Mouse (Mus musculus): ENCODE measurements around the gene Fhit.

Fhit gene

DNA sequence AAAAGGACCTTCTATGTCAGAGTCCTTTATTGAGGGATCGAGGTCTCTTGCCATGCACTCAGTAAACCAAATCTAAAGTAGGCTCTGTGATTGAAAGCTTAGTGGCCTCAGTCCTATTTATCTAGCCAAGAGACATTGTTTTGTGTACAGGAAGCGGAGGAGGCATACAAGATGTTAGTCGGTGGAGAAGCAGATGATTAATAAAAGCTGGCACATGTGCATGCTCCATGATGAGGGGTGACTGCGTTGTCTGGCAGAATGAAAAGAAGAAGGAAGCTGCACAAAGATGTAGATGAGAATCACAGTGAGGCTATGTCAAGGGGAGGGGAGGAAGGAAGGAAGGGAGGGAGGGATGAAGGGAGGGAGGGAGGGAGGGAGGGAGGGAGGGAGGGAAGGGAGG is 481.8 kb downstream of the Fhit start:
- DNase-seq: no peak

DNA sequence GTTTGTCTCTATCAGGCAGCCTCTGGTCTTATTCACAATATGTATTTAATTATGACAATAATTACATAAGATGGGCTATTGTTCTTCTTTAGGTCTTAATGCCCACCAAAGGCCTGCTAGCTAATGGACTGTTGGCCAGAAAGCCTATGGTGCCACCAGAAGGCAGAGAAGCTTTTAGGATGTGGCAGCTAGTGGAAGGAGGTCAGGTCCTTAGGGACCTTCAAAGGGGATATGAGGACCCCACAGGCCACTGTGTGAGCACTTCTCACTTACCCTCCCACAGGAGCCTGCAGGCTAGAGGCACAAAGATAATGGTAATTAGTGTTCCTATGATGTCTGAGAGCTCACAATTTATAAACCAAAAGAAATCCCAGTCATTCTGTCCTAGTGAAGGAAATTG is 482.2 kb downstream of the Fhit start:
- DNase-seq: no peak

GRCm38 (mm10) chr14:10677627-10678026 is 484.2 kb downstream of the Fhit start:
- peak; percentile 42 for DNase-seq

DNA sequence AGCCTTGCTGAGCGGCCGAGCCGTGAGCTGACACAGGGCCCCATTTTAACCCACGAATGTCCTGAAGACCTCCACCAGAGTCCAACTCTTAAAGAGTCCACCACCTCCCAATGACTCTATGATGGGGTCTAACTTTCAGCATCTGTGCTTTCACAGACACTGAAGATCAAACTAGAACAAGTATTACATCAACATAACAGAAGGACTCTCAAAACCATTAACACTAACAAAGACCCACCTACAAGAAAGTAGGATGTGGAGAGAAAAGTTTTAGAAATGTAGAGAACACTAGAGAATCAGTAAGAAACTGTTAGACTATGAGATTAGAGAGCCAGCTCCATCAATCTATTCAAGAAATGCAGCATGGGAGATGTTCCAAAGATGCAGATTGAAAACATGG is 501.6 kb downstream of the Fhit start:
- no peak for DNase-seq

DNA sequence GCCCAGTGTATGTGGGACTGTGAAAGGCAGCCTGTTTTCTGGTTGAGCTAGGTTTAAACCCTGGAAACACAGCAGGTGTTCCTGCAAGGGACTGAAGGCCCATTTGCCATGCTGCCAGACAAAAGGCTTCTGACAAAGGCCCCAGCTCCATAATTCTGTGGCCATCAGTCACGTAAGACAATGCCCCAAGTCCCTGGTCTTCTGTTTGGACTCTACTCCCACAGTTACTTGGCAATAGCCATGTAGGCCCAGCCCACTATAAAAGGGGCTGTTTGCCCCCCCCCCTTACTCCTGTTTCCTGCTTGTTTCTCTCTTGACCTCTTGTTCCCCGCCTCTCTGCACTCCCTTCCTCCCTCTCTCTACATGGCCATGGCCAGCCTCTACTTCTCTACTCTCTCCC is 502.5 kb downstream of the Fhit start:
- no peak for DNase-seq

DNA sequence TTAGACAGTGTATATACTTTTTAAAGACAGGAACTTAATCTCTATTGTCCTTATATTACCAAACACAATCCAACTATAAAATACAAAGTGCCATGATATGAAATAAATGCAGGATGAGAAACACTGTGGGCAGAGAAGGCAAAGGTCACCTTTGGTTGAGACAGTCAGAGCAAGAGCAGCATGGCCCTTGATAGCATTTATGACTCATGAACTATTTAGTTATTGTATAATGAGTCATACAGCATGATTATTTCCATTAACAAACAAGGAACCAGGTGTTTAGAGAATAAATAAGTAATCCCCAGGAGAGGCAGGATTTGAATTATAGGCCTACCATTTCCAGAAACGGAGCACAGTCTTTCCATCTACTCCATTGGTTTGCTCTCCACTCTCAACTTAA is 503.6 kb downstream of the Fhit start:
- DNase-seq: no peak

- no peak for DNase-seq
Observed at GRCm38 (mm10) chr14:10657364-10657763, 504.5 kb downstream of the Fhit start.

GRCm38 (mm10) chr14:10655842-10656241 is 506.0 kb downstream of the Fhit start:
- no peak for DNase-seq

- DNase-seq: no peak
Observed at GRCm38 (mm10) chr14:10647832-10648231, 514.0 kb downstream of the Fhit start.

DNA sequence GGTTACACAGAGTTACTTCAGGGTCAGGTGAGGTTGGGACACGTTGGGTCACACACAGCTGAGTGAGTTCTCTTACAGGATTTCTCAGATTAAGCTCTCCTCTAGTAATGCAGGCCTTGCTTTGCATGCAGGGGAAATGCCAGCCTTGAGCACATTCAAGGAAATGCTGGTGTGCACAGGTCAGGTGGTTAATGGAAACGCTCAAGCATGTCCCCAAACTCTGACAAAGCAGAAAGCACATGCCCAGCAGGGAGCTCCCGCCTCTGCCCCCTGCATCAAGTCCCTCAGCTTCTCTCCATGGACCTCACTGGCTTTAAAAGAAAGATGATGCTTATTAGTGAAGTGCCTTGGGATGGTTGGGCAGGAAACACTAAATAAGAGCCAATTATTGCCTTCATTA is 530.1 kb downstream of the Fhit start:
- no peak for DNase-seq

DNA sequence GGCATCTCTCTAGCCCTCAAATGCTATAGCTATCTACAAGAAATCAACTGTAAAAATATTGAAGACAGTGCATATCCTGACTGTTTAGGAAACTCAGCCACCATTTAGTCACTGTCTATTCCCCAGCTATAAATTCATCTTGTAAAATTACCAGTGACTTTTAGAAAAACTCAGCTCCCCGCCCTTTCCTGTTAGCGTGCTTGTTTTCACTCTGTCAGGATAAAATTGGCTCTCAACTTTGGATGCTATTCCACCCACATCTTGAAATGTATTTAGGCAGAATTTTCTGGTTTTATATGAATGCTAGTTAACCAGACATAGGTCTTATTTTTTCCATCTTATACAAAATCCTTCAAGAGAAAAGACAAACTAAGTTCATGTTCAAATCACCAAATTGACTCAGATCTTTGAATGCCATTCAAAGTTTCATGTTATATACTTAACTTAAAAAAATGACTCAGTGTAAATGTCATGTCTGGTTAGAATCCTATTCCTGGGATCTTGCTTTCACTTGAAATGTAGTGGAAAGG is 530.9 kb downstream of the Fhit start:
- DNase-seq: no peak

- DNase-seq: no peak
Observed at GRCm38 (mm10) chr14:10593467-10593866, 568.4 kb downstream of the Fhit start.

DNA sequence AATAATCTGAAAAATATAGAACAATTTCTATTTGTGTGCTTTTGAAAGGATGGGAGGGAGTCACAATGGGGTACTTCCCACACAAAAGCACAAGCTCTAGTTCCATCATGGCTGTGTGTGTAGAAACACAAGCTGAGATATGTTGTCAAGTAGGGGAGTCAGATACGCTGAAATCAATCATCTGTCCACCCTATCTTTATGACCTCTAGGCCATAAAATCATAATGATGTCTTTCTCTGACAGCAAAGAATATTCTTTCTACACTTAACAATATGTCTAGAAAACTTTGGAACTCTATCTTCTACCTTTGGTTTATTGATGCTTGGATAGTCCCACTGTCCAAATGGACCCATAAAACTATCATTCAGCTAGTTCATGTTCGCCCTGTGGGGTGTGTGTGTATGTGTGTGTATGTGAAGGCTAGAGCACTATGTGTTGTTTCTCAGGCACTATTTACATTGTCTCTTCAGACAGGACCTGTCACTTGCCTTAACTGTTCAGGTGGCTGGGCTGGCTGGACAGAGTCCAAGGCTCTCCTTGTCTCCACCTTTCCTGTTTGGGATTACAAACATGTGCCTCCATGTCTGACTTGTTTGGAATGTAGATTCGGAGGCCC is 592.8 kb downstream of the Fhit start:
- DNase-seq: no peak

DNA sequence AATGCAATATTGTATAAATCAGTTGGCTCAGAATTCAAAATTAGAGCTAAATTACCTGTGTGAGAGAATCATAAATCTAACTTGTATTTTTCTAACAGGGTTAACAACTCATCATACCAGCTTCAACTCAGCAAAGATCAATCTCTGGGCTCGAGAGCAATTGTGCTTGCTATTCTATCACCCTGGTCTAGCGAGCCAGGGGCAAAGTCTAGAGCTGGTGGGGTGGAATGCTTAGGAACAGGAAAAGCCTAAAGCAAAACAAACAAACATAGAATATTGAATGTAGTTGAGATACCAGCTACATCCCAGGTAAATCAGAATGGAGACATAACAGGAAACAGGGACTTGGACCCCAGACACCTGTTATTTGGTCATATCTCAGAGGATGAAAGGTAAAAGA is 594.1 kb downstream of the Fhit start:
- DNase-seq: no peak

DNA sequence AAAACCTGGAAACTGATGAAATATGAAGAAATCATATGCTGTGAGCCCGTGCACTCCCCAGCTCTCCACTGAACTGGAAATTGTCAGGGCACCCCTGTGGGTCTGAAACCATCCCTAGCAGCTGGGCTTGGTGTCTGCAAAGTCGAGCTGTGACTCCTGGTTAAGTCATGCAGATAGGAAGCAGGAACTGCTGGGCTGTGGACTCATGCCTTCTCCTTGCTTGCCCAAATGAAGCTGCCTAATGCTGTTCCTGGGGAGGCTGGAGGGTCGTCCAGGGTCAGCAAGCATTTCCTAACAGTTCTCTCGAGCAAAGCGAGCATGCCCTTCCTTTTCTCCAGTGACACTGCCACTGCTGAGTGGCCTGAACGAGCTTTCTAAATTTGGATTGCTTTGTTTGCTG is 607.1 kb downstream of the Fhit start:
- no peak for DNase-seq

DNA sequence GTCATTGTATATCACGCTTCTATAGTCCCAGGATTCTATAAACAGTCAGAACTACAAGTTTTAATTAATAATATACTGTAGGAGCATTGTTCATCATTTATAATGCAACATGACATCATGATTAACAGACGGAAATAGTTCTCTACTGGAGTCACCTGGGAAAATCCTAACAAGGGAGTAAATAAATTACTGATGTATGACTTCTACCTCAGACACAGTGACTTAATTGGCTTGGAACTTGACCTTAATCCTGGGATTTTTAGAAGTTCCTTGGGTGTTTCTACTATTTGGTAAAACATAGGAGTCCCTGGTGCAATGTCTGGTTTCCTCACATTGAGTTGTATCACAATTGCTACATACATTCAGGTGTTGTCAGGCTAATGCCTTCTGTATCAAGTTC is 613.2 kb downstream of the Fhit start:
- no peak for DNase-seq

GRCm38 (mm10) chr14:10545916-10546315 is 615.9 kb downstream of the Fhit start:
- no peak for DNase-seq

DNA sequence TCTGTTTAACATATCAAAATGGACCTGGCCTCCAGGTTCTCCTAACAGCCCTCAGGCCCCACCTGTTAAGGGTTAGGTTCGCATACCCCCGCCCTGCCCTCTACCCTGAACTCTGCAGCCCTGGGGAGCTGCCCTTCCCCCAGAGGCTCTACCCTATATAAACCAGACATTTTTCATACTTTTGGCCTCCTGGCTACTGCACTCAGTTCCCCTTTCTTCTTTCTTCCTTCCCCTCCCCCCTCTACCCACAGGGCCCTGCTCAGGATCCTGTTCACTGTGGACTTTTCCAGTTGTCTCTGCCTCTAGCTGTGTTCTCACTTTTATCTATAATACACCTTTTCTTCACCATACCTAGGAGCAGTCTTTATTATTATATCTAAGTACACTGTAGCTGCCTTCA is 627.0 kb downstream of the Fhit start:
- no peak for DNase-seq

DNA sequence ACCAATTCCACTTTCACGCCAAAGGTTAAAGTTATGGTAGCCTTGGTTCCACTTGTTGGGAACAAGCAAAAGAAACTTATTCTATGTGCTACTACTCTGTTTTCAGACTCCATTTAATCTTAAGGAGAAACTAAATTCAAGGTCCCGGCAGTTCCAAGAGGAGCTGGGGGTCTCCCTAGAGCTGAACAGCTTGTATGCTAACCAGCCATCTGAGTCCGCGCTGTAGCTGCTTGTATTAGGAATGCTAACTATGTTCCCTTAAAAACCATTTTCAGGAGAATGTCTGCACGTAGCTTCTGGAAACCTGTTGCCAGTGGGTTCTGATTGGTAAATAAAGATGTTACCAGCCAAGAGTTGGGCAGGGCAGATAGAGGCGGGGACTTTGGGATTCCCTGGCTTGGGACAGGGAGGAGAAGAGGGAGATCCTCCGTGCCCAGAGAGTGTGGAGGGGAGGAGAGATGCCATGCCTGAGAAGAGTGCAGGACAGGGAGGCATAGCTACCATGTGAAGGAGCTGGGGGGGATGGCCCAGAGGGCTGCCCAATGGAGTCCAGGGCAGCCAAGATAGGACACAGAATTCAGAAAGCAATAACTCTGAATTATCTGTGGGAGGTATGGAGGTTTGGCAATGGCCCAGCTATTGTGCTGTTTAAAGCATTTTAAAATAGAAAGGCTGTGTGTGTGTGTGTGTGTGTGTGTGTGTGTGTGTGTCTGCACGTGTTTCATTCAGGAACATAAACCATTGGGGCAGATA is 629.9 kb downstream of the Fhit start:
- DNase-seq: no peak

DNA sequence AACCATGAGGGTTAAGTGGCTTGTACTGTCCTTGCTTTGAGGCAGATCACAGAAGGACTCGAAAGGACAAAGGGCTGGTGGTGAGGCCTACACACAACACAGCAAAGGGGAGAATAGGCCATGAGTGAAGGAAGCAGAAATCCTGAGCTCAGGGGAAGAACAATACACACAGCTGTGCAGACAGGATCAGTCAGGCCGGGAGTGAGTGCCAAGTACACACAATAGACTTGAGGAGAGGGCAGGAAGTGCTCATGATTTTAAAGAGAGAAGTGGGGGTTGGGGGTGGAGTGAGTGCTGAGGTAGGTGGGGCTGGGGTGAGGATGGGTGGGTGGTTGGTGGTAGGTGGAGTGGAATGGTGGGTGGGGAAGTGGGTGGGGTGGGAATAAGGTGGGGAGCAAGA is 635.0 kb downstream of the Fhit start:
- DNase-seq: no peak

GRCm38 (mm10) chr14:10525786-10526185 is 636.0 kb downstream of the Fhit start:
- DNase-seq: no peak

DNA sequence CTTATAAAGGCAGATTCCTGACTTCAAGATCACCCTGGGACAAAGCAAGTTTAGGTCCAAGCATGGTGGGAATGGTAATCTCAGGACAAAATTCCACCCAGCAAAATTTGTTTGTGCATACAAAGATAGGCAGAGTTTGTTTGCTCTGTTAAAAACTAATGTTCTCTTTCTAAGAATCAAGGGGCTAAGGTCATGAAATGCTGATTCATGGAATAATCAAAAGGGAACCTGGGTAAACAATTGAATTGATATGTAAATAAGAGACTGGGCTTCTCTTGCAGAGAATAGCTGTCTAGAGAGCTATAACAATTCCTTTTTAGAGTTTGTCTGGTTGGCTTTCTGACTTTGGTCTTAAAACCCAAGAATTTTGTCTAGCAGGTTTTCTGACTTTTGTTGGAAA is 647.8 kb downstream of the Fhit start:
- no peak for DNase-seq

DNA sequence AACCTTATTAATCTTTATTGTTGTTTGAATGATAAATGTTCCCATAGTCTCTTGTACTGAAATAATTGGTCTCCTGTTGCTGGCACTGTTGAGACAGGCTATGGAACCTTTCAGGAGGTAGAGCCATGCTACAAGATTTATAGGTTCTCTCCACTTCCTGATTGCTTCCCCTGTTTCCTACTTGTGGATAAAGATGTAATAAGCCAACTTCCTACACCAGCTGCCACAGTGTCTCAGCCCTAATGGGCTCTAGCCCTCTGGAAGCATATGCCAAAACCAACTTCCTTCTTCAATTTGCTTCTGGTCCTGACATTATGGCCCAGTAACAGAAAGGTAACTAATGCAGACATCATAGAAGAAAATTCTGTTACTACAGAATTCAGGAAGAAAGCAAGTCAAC is 652.6 kb downstream of the Fhit start:
- DNase-seq: no peak

DNA sequence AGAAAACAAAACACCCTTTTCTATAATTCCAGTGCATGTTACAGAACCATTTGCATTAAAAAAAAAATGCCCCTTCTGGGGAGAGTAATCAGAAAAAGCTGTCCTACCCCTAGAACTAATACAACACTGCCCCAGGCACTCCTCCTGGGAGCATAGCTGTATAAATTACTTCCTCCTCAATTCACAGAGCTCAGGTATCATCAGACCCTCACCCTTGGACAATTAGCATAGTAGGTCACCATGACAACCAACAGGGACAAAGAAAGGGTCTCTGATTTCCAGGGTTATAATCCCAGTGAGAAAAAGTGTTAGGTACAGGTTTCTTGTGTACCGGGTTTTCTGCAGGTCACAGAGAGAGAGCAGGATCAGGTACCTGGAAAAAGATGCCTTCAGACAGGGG is 654.3 kb downstream of the Fhit start:
- no peak for DNase-seq

- DNase-seq: no peak
Observed at GRCm38 (mm10) chr14:10485798-10486197, 676.0 kb downstream of the Fhit start.

All from lung, postnatal 14 days (tissue).